22 mouse cellular contexts compared by ENCODE assay signal in genomic region chr1:148033851-148034250, GRCm38 (mm10).
"Had no signal": no experiment of that assay in that cellular context is flagged by ENCODE, and none has a peak within 500 bp of the region (broad histone marks: within the 10 kb centered on the region; RNA-seq: fewer than 3 reads in every experiment).

No protein-coding gene starts in this region.

- DNase-seq: kidney, postnatal 25 days; layer of hippocampus, adult 9-11 months; liver; lung, adult 18-20 months; lung, postnatal 10 days; lung, postnatal 4 days; midbrain, embryonic 14.5 days; retina, postnatal 1 day; right cerebral cortex, postnatal 25 days; spleen, adult 18-20 months; thymus, adult 18-20 months; thymus, postnatal 4 days had no signal

- H3K27ac ChIP-seq: kidney, postnatal 0 days; layer of hippocampus, adult 2 months; limb, embryonic 10.5 days; limb, embryonic 13.5 days; liver, embryonic 12.5 days; liver, embryonic 15.5 days; lung, embryonic 15.5 days; neural tube, embryonic 12.5 days; neural tube, embryonic 15.5 days had no signal

- H3K4me3 ChIP-seq: layer of hippocampus, adult 2 months; limb, embryonic 10.5 days; limb, embryonic 13.5 days; liver, embryonic 12.5 days; liver, embryonic 15.5 days; lung, embryonic 15.5 days; neural tube, embryonic 12.5 days; neural tube, embryonic 15.5 days had no signal

- H3K27me3 ChIP-seq: limb, embryonic 13.5 days; liver, embryonic 12.5 days; liver, embryonic 15.5 days; lung, embryonic 15.5 days; neural tube, embryonic 12.5 days; neural tube, embryonic 15.5 days had no signal

- H3K9ac ChIP-seq: limb, embryonic 13.5 days; liver, embryonic 12.5 days; liver, embryonic 15.5 days; lung, embryonic 15.5 days; neural tube, embryonic 12.5 days; neural tube, embryonic 15.5 days had no signal

- H3K4me2 ChIP-seq: limb, embryonic 13.5 days; liver, embryonic 12.5 days; liver, embryonic 15.5 days; lung, embryonic 15.5 days; midbrain, embryonic 11.5 days; neural tube, embryonic 12.5 days; neural tube, embryonic 15.5 days had no signal

- H3K4me1 ChIP-seq: limb, embryonic 10.5 days; limb, embryonic 13.5 days; liver, embryonic 12.5 days; liver, embryonic 15.5 days; lung, embryonic 15.5 days; neural tube, embryonic 12.5 days; neural tube, embryonic 15.5 days had no signal

- ATAC-seq: liver, embryonic 12.5 days had no signal

- H3K36me3 ChIP-seq: limb, embryonic 10.5 days; limb, embryonic 13.5 days; liver, embryonic 12.5 days; liver, embryonic 15.5 days; lung, embryonic 15.5 days; neural tube, embryonic 12.5 days; neural tube, embryonic 15.5 days had no signal

- H3K9me3 ChIP-seq: limb, embryonic 10.5 days; limb, embryonic 13.5 days; liver, embryonic 12.5 days; liver, embryonic 15.5 days; lung, embryonic 15.5 days; neural tube, embryonic 12.5 days; neural tube, embryonic 15.5 days had no signal
